Mouse (Mus musculus) brain, embryonic 18.5 days (tissue): ENCODE measurements around the gene Ski.

Experiments used
- DNase-seq: peaks from one replicate; pipeline ENCODE4 v3.0.0-alpha.2; 2012; ENCODE audit warnings: low read depth, low spot score

Ski gene

GRCm38 (mm10) chr4:155150276-155151113 lies 71.9 kb downstream of the Ski start:
- no peak for DNase-seq

- DNase-seq = no peak
Observed at GRCm38 (mm10) chr4:155149941-155150275, 72.5 kb downstream of the Ski start.

- no peak for DNase-seq
Observed at GRCm38 (mm10) chr4:155148910-155149698, 73.3 kb downstream of the Ski start.

GRCm38 (mm10) chr4:155148453-155148852 lies 73.9 kb downstream of the Ski start:
- DNase-seq = no peak

DNA sequence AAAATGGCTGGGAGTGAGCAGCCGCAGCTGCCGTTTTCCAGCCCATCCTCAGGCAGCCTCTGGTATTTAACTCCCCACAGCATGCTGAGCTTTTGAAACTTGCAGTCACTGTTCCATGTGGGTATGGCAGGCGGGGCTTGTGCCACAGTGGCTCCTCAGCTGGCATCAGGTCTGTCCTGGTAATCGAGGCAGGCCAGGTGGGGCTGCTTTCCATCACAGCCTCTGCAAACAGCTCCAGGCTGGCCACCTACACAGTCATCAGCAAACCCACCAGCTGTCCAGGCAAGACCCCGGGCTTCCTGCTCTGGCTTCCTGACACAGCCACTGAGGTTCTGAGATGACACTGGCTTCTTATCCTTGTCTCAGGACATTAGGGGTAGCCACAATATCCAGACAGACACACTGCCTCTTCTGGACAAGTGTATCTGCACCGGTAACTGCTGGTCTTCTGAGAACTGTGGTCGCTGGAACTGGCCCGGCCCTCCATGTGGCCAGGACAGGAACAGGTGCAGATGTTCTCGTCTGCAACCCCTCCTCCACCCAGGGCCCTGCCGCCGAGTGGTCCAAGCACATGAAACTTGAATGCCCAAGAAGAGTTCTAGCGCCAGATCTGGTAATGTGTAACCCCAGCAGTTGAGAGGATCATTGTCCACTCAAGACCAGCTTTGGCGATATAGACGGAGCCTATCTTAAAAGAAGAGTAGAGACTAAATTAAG lies 76.1 kb downstream of the Ski start:
- DNase-seq = no peak

GRCm38 (mm10) chr4:155144548-155145180 lies 77.7 kb downstream of the Ski start:
- DNase-seq = no peak

DNA sequence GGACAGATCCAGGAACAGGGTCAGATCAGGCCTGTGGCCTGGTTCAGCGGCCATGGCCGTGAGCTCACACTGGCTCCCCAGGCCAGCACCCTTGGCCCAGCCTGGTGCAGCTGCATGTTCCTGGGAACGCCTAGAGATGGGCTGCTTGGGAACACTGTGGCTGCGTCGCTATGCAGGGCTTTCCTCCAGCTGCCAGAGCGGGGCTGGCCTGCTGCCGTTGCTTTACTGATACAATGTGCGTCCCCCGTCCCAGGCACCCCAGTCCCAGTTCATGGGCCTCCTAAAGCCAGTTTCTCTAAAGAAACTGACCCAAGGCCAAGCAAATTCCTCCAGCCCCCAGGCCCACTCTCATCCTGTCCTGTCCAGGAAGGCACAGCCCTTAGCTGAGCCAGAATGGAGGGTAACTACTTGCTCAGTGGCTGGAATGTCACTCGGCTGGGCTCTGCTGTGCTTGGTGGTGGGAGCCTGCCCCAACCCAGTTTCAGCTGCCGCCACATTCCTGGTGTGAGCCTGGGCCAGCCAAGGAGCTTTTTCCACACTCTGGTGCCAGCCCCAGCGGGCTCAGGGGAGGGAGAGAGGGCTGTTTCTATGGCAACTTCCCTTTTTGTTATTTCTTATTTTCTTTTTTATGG lies 78.4 kb downstream of the Ski start:
- no peak for DNase-seq

- DNase-seq = no peak
Observed at GRCm38 (mm10) chr4:155143411-155143810, 79.0 kb downstream of the Ski start.

GRCm38 (mm10) chr4:155142836-155143235 lies 79.6 kb downstream of the Ski start:
- DNase-seq = no peak

DNA sequence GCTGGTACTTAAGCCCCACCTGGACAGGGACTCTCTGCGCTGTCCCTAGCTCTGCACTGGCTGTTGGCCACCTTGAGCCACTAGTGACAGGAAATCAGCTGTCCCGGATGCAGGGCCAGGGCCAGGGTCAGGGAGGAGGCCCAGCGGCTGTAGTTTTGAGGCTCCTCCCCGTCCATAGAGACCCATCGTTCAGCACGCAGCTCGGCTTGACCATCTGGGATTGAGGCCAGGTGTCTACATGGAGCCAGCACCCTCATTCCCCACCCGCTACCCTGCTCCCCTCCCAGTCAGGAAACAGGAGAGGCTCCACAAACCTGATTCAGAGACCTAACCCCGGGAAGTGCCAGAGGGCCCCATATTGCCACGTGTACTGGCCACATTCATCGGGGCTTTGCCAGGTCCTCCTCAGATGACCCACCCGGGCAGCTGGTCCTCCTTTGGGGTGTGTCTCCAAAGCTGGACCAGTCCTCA lies 81.6 kb downstream of the Ski start:
- no peak for DNase-seq

GRCm38 (mm10) chr4:155140150-155140549 lies 82.2 kb downstream of the Ski start:
- no peak for DNase-seq

DNA sequence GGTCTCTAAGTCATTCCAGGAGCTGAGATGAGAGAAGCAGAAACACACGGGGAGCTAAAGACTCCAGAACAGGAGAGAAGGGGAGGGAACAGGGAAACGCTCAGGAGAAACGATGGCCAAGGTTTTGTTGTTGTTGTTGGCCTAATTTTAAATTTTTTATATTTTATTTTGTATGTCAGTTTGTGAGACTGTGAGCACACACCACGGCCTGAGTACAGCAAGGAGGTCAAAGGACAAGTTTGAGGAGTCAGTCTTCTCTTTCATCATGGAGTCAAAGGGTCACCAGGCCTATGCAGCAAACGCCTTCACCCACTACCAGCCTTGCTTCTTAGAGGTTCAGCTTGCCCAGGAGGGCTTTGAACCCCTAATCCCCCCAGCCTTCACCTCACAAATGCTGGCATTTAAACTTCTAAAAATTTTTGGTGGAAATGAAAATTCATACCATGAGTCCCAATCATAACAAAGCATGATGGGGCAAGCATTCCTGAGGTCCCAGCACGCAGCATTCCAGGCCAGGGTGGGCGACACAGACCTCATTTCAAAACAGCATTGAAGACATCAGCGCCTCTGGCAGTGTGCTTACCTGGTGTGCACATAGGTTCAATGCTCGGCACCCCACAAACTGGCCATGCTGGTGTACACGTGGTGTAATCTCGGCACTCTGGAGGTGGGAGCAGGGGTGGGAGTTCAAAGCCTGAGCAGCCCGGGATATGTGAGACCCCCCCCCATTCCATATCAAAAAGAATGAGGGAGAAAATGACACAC lies 82.9 kb downstream of the Ski start:
- no peak for DNase-seq

DNA sequence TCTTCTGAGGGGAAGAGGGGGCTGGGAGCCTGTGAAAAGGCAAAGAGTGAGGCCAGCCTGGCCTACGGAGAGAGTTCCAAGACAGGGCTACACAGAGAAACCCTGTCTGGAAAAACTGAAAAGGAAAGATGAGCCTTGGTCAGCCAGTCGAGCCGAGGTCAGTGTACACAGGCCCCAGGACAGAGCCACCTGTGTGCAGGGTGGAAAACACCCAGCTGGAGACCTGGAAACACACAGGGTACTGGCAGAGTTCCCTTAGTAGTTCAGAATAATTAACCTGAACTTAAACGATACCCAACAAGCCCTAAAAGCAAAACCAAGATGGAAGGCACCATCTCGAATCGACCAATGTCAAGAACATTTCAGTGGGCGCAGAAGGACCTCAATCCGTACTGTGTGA lies 83.9 kb downstream of the Ski start:
- no peak for DNase-seq

- DNase-seq = no peak
Observed at GRCm38 (mm10) chr4:155137891-155138290, 84.5 kb downstream of the Ski start.

DNA sequence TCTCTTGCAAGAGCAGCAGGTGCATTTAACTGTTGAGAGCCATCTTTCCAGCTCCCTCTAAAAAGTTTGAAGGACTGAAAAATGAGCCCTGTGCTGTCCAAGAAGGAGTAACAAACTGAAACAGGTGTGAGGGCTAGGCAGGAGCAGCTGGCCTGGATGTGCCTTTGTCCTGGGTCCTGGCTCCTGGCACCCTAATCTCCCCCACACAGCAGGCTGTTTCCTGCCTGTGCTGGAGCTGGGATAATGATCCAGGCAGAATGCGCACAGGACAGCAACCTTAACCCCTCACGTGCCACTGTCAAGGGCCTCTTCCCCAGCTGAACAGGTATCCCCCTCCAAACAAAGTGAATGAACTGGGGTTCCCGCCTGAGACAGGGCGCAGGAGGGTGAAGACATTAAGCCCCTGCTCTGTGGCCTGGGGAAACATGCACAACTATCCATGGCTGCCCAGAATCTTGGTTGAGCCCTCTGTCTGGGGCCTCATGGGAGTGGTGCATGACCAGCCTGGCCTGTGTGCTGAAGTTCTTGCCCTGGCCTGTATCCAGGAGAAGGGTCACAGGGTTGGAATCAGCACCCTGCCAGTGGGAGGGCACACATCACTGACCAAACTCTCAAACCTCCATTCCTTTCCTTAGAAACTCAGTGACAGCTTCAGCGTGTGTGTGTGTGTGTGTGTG lies 86.3 kb downstream of the Ski start:
- no peak for DNase-seq

GRCm38 (mm10) chr4:155134686-155135172 lies 87.7 kb downstream of the Ski start:
- no peak for DNase-seq

- DNase-seq = no peak
Observed at GRCm38 (mm10) chr4:155133658-155134417, 88.6 kb downstream of the Ski start.

DNA sequence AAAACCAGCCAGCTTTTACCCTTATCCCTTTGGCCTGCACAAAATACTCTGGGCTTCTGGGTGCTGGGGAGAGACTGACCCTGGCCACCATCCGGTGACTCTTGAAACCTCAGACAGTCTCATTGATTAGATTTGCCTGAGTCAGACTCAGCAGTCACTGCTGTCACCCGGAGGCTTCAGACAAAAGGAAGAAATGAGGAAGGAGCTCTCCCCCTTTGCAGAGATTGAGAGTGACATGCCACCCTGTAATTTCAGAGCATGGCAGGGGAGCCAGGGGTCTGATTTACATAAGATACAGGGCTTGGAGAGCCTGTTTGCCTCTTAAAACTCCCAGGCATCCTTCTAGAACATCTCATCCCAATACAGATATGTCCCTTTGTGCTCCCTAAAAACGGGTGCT lies 89.2 kb downstream of the Ski start:
- no peak for DNase-seq

- no peak for DNase-seq
Observed at GRCm38 (mm10) chr4:155130616-155131015, 91.8 kb downstream of the Ski start.
